Mouse (Mus musculus) embryonic facial prominence, embryonic 12.5 days (tissue): ENCODE measurements at regions not wholly inside any gene's neighbourhood (a gene's known extent, or its start where the extent isn't known, plus 50 kb on each side); places are given as distances from the start of the nearest gene placed in this dataset.

Experiments
- ATAC-seq: fragments of 200-750 bp; cut with Nextera tagmentation; 2 replicates; pipeline ENCODE4 v1.8.0; 2017; ENCODE audit not compliant: insufficient number of reproducible peaks, insufficient read depth, low FRiP score, low TSS enrichment
- H3K27ac ChIP-seq: fragments of 300-500 bp; sonication (generic); 2 replicates; pipeline ENCODE4 v1.5.1; 2016; ENCODE audit warnings: mild to moderate bottlenecking
- H3K27me3 ChIP-seq: fragments of 300-500 bp; sonication (generic); 2 replicates; pipeline ENCODE4 v1.6.1; 2016; ENCODE audit warnings: mild to moderate bottlenecking, moderate library complexity
- H3K36me3 ChIP-seq: fragments of 300-500 bp; sonication (generic); 2 replicates; pipeline ENCODE4 v1.6.1; 2016; ENCODE audit warnings: mild to moderate bottlenecking
- H3K4me1 ChIP-seq: fragments of 300-500 bp; sonication (generic); 2 replicates; pipeline ENCODE4 v1.6.1; 2016
- H3K4me2 ChIP-seq: fragments of 300-500 bp; sonication (generic); replicated peaks from 2 replicates; pipeline ENCODE4 v1.6.1; 2016; ENCODE audit warnings: mild to moderate bottlenecking, moderate library complexity
- H3K4me3 ChIP-seq: fragments of 300-500 bp; sonication (generic); 2 replicates; pipeline ENCODE4 v1.5.1; 2016; ENCODE audit warnings: mild to moderate bottlenecking
- H3K9ac ChIP-seq: fragments of 300-500 bp; sonication (generic); 2 replicates; pipeline ENCODE4 v1.6.1; 2016; ENCODE audit warnings: mild to moderate bottlenecking, moderate library complexity
- H3K9me3 ChIP-seq: fragments of 300-500 bp; sonication (generic); 2 replicates; pipeline ENCODE4 v1.6.1; 2016; ENCODE audit warnings: mild to moderate bottlenecking, moderate library complexity
- WGBS: fragments of 180-500 bp; shearing (Covaris S2); methylation state at CpG from one replicate; pipeline ENCODE4 v1.1.7; 2016; 5-methylcytosine and 5-hydroxymethylcytosine counted together

DNA sequence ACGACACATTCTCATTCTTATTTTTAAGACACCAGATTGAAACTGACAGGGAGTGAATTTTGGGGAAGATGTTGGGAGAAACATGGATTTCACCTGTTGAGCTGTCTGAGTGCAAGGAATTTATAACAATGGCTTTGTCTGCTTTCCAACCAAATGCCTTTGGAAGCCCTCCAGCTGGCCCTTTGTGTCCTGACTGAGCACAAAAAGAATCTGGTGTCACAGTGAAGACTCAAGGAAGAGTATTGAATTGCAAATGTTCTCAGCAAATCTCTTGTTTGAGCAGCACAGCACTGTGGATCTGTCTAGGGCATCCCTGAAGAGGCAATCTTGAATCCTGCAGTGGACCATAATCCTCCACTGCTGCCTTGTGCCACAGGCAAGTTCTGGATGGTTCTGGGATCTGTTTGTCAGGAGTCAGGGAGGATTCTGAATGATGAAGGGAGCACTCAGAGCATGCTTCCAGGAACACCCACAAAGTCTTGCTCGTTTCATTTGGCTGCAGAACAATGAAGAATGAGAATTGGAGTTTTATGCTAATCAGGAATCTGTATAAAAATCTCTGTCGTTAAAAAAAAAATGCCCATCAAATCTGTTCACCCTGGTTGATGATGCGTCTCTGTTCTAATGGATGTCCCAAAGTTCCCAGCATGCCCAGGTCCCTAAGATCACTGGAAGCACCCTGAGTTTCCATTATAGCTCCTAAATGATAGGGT lies 243.9 kb downstream of the Tcerg1l start:
- no peaks in the 10 kb centered on the region for H3K4me1 ChIP-seq
- no peaks in the 10 kb centered on the region for H3K9me3 ChIP-seq
- no peaks in the 10 kb centered on the region for H3K27me3 ChIP-seq
- H3K36me3 ChIP-seq = no peaks in the 10 kb centered on the region
- no peak overlapping the region for H3K4me3 ChIP-seq
- no peak for ATAC-seq
- WGBS = 54% methylated on average over 4 of the region's 4 CpGs
- no peak overlapping the region for H3K27ac ChIP-seq
- no peak overlapping the region for H3K9ac ChIP-seq
- no peak overlapping the region for H3K4me2 ChIP-seq
